Mouse (Mus musculus): ENCODE data around the gene D17Wsu92e. TPM values are rescaled to one million over a fixed set of nuclear protein-coding genes. Genes with fewer than 3 reads are reported as not detected.
"Not testable (repeated sequence)": the region's sequence is repeated elsewhere in the genome, so short reads cannot be mapped to it uniquely, and the experiment has no call there.

D17Wsu92e gene
- polyA plus RNA-seq, 1 experiment, result 89.6 TPM

DNA sequence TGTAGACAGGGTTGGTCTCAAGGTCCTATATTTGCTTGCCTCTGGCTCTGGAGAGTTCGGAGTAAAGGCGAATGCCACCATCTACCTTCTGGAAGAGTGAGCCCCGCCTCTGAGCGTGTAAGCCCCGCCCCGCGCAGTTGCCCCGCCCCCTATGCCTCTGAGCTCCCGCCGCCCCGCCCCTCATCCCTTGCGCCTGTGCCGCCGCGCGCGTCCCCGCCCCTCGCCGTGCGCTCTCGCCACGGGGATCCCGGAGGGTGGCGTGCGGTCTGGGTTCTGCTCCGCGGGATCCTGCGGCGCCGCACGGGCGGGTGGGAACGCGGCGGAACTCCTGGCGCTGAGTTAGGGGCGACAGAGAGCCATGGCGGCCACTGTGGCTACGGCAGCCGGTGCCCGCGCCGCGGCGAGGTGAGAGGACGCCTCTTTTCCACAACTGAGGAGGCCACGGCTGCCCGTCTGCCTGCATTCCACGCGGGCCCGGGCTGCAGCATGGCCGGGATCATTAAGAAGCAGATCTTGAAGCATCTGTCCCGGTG, 35.9 kb upstream of the D17Wsu92e start, which contains the start of gene Uhrf1bp1:
Uhrf1bp1 (plus strand) TSS at position 177 of the 533 bp plus-strand sequence.
- no peaks in the 10 kb centered on the region for H3K27me3 ChIP-seq (ENCODE audit: control insufficient read depth, insufficient read depth, low read length)
- under 1% methylated on average over 54 of the region's 54 CpGs for WGBS
- peak within 1 kb of the TSS; percentile 14; the same call in 1 of the 2 replicates for H3K27ac ChIP-seq (ENCODE audit: insufficient read depth, low read depth, low read length)
- H3K4me3 ChIP-seq (ENCODE audit: low read depth, low read length), result peak within 1 kb of the TSS; percentile 97
- TF ChIP-seq POLR2A (IDR thresholded peaks at IDR 0.05; ENCODE audit: low read depth, low read length), result no peak
- TF ChIP-seq CTCF (IDR thresholded peaks at IDR 0.05; ENCODE audit: extremely low read depth, insufficient read length, insufficient replicate concordance, low read depth, low read length), result no peak
- H3K36me3 ChIP-seq (ENCODE audit: control insufficient read depth, insufficient read depth, low read length), result peaks cover 6% of the 10 kb centered on the region
- H3K4me1 ChIP-seq (ENCODE audit: control insufficient read depth, insufficient read depth, insufficient read length, low read length), result peaks cover 8% of the 10 kb centered on the region; the same call in 1 of the 2 replicates

DNA sequence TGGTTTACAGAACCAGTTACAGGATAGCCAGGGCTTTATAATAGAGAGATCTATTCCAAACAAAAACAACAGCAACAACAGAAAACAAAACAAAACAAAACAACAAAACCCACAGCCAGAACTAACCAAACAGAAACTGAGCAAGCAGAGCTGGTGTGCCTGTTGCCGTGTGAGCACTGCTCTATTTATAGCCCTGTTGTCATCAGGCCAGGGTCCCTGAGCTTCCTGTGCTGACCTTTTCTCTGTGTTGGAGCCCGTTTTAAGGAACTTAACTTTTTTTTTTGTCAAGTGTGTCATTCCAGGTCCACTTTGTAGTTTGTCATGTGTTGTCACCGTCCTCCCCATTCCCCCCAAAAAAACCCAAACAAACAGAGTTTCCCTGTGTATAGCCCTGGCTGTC, 30.6 kb upstream of the D17Wsu92e start:
- Histone ChIP-seq H3K27me3 (ENCODE audit: control insufficient read depth, insufficient read depth, low read length) (no peaks in the 10 kb centered on the region), H3K27ac (ENCODE audit: insufficient read depth, low read depth, low read length) (no peak overlapping the region), H3K4me1 (ENCODE audit: control insufficient read depth, insufficient read depth, insufficient read length, low read length) (no peaks in the 10 kb centered on the region), H3K36me3 (ENCODE audit: control insufficient read depth, insufficient read depth, low read length) (peaks cover 41% of the 10 kb centered on the region), H3K4me3 (ENCODE audit: low read depth, low read length) (no peak overlapping the region)
- WGBS, result 61% methylated on average over 3 of the region's 3 CpGs
- TF ChIP-seq CTCF (IDR thresholded peaks at IDR 0.05; ENCODE audit: extremely low read depth, insufficient read length, insufficient replicate concordance, low read depth, low read length) (no peak), POLR2A (IDR thresholded peaks at IDR 0.05; ENCODE audit: low read depth, low read length) (no peak)

DNA sequence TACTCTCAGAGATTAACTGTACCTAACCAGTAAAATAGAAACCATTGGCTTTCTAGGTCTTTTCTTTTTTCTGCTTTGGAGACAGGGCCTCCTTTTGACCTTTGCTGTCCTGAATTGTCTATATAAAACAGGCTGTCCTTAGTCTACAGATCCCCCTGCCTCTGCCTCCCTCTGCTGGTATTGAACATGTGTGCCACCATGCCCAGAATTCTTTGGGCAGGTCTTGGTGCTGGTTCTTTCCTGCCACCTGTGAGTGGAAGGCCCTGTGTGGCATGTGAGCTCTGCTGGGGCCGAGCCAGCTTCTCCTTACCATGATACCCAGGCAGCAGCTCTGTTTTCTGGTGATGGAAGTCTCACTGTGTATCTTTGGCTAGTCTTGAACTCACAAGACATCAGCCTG, 27.9 kb upstream of the D17Wsu92e start:
- no peak for TF ChIP-seq POLR2A (IDR thresholded peaks at IDR 0.05; ENCODE audit: low read depth, low read length)
- 87% methylated on average over 1 of the region's 1 CpGs for WGBS
- H3K36me3 ChIP-seq (ENCODE audit: control insufficient read depth, insufficient read depth, low read length), result peaks cover 61% of the 10 kb centered on the region
- H3K4me1 ChIP-seq (ENCODE audit: control insufficient read depth, insufficient read depth, insufficient read length, low read length), result no peaks in the 10 kb centered on the region
- H3K4me3 ChIP-seq (ENCODE audit: low read depth, low read length), result no peak overlapping the region
- H3K27ac ChIP-seq (ENCODE audit: insufficient read depth, low read depth, low read length), result no peak overlapping the region
- no peaks in the 10 kb centered on the region for H3K27me3 ChIP-seq (ENCODE audit: control insufficient read depth, insufficient read depth, low read length)

DNA sequence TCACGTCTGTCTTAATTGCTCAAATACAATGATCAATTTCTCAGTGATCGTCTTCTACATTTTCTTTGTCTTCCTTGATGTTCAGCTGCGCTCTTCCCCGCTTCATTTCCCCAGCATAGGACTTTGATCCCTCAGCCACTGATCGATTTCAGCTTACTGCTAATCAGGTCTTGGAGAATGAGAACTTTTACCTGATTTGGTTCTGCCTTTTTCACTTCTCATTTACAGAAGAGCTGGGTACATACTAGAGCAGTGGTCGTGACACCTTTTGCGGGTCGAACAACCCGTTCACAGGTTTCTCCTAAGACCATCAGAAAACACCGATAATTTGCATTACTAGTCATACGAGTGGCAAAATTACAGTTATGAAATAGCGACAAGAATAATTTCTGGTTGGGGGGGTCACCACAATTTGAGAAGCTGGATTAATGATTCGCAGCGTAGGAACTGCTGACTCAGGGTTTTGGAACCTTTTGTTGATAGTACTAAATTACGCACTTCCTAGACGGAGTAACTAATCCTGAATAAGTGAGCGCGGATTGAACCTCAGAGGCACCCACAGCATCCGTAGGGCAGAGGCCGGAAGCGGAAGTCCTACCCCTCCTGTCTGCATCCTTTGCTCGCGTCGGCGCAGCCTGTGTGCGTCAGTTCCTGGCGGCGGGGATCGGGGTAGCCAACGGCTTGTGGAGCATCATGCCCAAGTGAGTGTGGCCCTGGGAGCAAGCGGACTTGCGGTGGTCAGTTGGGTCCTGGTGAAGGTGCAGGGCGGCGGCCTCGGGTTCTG, 19.2 kb upstream of the D17Wsu92e start:
- TF ChIP-seq CTCF (IDR thresholded peaks at IDR 0.05; ENCODE audit: extremely low read depth, insufficient read length, insufficient replicate concordance, low read depth, low read length) (no peak), POLR2A (IDR thresholded peaks at IDR 0.05; ENCODE audit: low read depth, low read length) (peak; percentile 58)
- Histone ChIP-seq H3K4me1 (ENCODE audit: control insufficient read depth, insufficient read depth, insufficient read length, low read length) (peaks cover 10% of the 10 kb centered on the region; the same call in 1 of the 2 replicates), H3K27ac (ENCODE audit: insufficient read depth, low read depth, low read length) (peak overlapping the region; percentile 98), H3K27me3 (ENCODE audit: control insufficient read depth, insufficient read depth, low read length) (no peaks in the 10 kb centered on the region), H3K36me3 (ENCODE audit: control insufficient read depth, insufficient read depth, low read length) (peaks cover 19% of the 10 kb centered on the region), H3K4me3 (ENCODE audit: low read depth, low read length) (peak overlapping the region; percentile 99)
- WGBS, result under 1% methylated on average over 35 of the region's 35 CpGs

DNA sequence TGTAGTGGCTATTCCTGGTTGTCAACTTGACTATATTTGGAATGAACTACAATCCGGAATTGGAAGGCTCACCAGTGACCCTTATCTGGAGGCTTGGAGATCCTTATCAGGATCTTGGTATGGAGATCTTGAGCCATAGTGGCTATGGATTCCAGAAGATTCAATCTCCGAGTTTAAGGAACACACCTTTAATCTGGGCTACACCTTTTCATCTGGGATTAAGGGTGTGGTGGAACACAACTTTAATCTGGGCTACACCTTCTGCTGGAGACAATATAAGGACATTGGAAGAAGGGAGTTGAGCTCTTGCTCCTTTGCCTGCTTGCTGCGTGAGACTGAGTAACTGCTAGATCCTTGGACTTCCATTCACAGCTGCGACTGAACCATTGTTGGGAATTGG, 17.4 kb upstream of the D17Wsu92e start, which contains the start of gene Snrpc:
Snrpc (plus strand) TSS at position 301 of the 400 bp plus-strand sequence.
- H3K27me3 ChIP-seq (ENCODE audit: control insufficient read depth, insufficient read depth, low read length); H3K36me3 ChIP-seq (ENCODE audit: control insufficient read depth, insufficient read depth, low read length); H3K4me3 ChIP-seq (ENCODE audit: low read depth, low read length): not testable (repeated sequence)
- peaks cover 13% of the 10 kb centered on the region; the same call in 1 of the 2 replicates for H3K4me1 ChIP-seq (ENCODE audit: control insufficient read depth, insufficient read depth, insufficient read length, low read length)
- H3K27ac ChIP-seq (ENCODE audit: insufficient read depth, low read depth, low read length), result peak within 1 kb of the TSS; percentile 98
- WGBS, result 76% methylated on average over 4 of the region's 4 CpGs

DNA sequence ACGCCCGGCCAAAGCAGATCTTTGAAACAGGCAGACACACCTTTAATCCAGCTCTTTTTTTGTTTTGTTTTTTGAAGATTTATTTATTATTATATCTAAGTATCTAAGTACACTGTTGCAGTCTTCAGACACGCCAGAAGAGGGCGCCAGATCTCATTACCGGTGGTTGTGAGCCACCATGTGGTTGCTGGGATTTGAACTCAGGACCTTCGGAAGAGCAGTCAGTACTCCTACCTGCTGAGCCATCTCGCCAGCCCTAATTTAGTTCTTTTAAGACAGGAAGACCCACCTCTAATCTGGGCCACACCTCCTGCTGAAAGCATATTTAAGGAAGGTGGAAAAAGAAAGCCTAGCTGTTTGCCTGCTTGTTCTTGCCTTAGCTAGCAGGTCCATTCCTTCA, 10.0 kb upstream of the D17Wsu92e start:
- Histone ChIP-seq H3K27ac (ENCODE audit: insufficient read depth, low read depth, low read length) (no peak overlapping the region), H3K4me1 (ENCODE audit: control insufficient read depth, insufficient read depth, insufficient read length, low read length) (peaks cover 16% of the 10 kb centered on the region), H3K27me3 (ENCODE audit: control insufficient read depth, insufficient read depth, low read length) (no peaks in the 10 kb centered on the region), H3K36me3 (ENCODE audit: control insufficient read depth, insufficient read depth, low read length) (no peaks in the 10 kb centered on the region), H3K4me3 (ENCODE audit: low read depth, low read length) (no peak overlapping the region)
- WGBS, result 66% methylated on average over 7 of the region's 7 CpGs
- TF ChIP-seq POLR2A (IDR thresholded peaks at IDR 0.05; ENCODE audit: low read depth, low read length) (no peak), CTCF (IDR thresholded peaks at IDR 0.05; ENCODE audit: extremely low read depth, insufficient read length, insufficient replicate concordance, low read depth, low read length) (peak; percentile 55; the same call in 1 of the 2 replicates)

DNA sequence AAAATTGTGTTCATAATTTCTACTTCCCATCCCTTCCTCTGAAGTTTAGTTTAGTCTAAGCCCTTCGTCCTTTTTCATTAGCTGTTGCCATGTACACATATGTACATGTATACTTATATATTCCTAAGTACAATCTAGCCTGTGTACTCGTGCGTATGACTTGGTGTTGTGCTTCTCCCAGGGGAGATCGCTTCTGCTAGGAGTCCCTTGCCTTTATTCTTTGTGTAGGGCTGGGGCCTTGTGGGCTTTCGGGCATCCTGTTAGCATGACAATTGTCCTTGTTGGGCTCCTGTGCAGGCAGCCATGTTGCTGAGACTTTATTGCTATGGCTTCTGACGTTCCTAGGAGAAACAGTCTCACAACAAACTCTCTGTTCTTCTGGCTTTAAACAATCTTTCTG, 7.1 kb upstream of the D17Wsu92e start:
- Histone ChIP-seq H3K4me3 (ENCODE audit: low read depth, low read length) (no peak overlapping the region), H3K27ac (ENCODE audit: insufficient read depth, low read depth, low read length) (no peak overlapping the region), H3K27me3 (ENCODE audit: control insufficient read depth, insufficient read depth, low read length) (no peaks in the 10 kb centered on the region), H3K4me1 (ENCODE audit: control insufficient read depth, insufficient read depth, insufficient read length, low read length) (peaks cover 15% of the 10 kb centered on the region), H3K36me3 (ENCODE audit: control insufficient read depth, insufficient read depth, low read length) (no peaks in the 10 kb centered on the region)
- TF ChIP-seq CTCF (IDR thresholded peaks at IDR 0.05; ENCODE audit: extremely low read depth, insufficient read length, insufficient replicate concordance, low read depth, low read length) (no peak), POLR2A (IDR thresholded peaks at IDR 0.05; ENCODE audit: low read depth, low read length) (no peak)
- WGBS, result 66% methylated on average over 6 of the region's 6 CpGs

Data from small intestine, adult 2 months (tissue).